Mouse (Mus musculus) kidney, postnatal 25 days (tissue): ENCODE results near the gene Ston2.
"Not testable (repeated sequence)": the region's sequence is repeated elsewhere in the genome, so short reads cannot be mapped to it uniquely, and the experiment has no call there.

ENCODE experiments used
- DNase-seq, 2 experiments: peaks; one replicate each; pipeline ENCODE4 v3.0.0; 2021; ENCODE audit warnings: mixed read lengths in 2 of 2

Gene Ston2

GRCm38 (mm10) chr12:91748241-91748865 lies 39.8 kb downstream of the Ston2 start:
- peak in 1 of 2 experiments; percentile 31 for DNase-seq

GRCm38 (mm10) chr12:91746839-91747238 lies 41.3 kb downstream of the Ston2 start:
- not testable (repeated sequence) for DNase-seq

- DNase-seq = peak; percentile 76 to 88
Observed at GRCm38 (mm10) chr12:91745758-91746290, 42.4 kb downstream of the Ston2 start.

GRCm38 (mm10) chr12:91744091-91744490 lies 44.1 kb downstream of the Ston2 start:
- no peak for DNase-seq

GRCm38 (mm10) chr12:91742916-91743315 lies 45.3 kb downstream of the Ston2 start:
- no peak for DNase-seq

- no peak for DNase-seq
Observed at GRCm38 (mm10) chr12:91738381-91738780, 49.8 kb downstream of the Ston2 start.

- DNase-seq = no peak
Observed at GRCm38 (mm10) chr12:91736221-91736980, 51.8 kb downstream of the Ston2 start.

GRCm38 (mm10) chr12:91734246-91735027 lies 53.8 kb downstream of the Ston2 start:
- peak; percentile 14 to 29 for DNase-seq

- no peak for DNase-seq
Observed at GRCm38 (mm10) chr12:91732729-91733448, 55.3 kb downstream of the Ston2 start.

- no peak for DNase-seq
Observed at GRCm38 (mm10) chr12:91726202-91726601, 62.0 kb downstream of the Ston2 start.

- peak in 1 of 2 experiments; percentile 6 for DNase-seq
Observed at GRCm38 (mm10) chr12:91723912-91724311, 64.3 kb downstream of the Ston2 start.

GRCm38 (mm10) chr12:91719134-91719533 lies 69.1 kb downstream of the Ston2 start:
- no peak for DNase-seq

GRCm38 (mm10) chr12:91715686-91716085 lies 72.5 kb downstream of the Ston2 start:
- DNase-seq = no peak

GRCm38 (mm10) chr12:91713358-91713757 lies 74.8 kb downstream of the Ston2 start:
- DNase-seq = no peak

- DNase-seq = no peak
Observed at GRCm38 (mm10) chr12:91711655-91712054, 76.5 kb downstream of the Ston2 start.

- no peak for DNase-seq
Observed at GRCm38 (mm10) chr12:91710876-91711275, 77.3 kb downstream of the Ston2 start.

GRCm38 (mm10) chr12:91709634-91710033 lies 78.6 kb downstream of the Ston2 start:
- DNase-seq = no peak

- DNase-seq = peak in 1 of 2 experiments; percentile 25
Observed at GRCm38 (mm10) chr12:91709232-91709631, 79.0 kb downstream of the Ston2 start.

GRCm38 (mm10) chr12:91707807-91708206 lies 80.4 kb downstream of the Ston2 start:
- DNase-seq = no peak

GRCm38 (mm10) chr12:91703533-91703932 lies 84.7 kb downstream of the Ston2 start:
- peak; percentile 47 to 51 for DNase-seq

- DNase-seq = no peak
Observed at GRCm38 (mm10) chr12:91702829-91703228, 85.4 kb downstream of the Ston2 start.

- DNase-seq = no peak
Observed at GRCm38 (mm10) chr12:91699451-91700141, 88.6 kb downstream of the Ston2 start.
